Mouse (Mus musculus): Measurements from ENCODE around the gene Dusp5.

DNA sequence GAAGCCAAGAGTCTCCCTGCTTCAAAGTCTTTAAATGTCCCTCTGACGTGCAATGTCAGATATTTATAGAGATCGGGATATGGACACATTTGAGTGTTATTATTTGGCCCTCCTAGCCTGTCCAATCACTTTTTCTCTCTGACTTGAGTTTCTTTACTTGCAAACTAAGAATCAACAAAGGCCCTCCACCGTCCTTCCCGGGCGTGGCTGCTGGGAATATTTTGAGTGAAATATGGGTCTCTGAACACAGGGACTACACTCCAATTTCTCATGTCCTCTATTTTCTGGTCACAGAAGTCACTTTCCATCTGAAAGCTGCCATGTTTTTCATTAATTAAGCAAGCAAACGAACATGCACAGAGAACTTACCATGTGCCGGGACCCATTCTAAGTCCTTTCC is 45.6 kb downstream of the Dusp5 start:
- TF ChIP-seq EP300 (IDR thresholded peaks at IDR 0.05; ENCODE audit: insufficient read depth, low read depth, low read length), result no peak
- no peak for TF ChIP-seq CTCF (IDR thresholded peaks at IDR 0.05)
